Mouse (Mus musculus) megakaryocyte-erythroid progenitor cell, adult 5-6 weeks (primary cell): ENCODE results near the gene Lias. TPM values are rescaled to one million over a fixed set of nuclear protein-coding genes. Genes with fewer than 3 reads are reported as not detected.

Experiments used
- ATAC-seq: replicated peaks from 2 replicates; pipeline ENCODE4 v1.8.0; 2016; ENCODE audit warnings: mild to moderate bottlenecking, inconsistent platforms; ENCODE audit not compliant: severe bottlenecking, poor library complexity, low FRiP score, low TSS enrichment
- total RNA-seq, 2 experiments: library from RNA; stranded (forward) in 1 of 2; stranded (reverse) in 1 of 2; fragments of 200-1000, 215-1000 nt in 1 of 2; fragments of >200 nt in 1 of 2; fragmentation: Nextera tagmentation in 1 of 2; gene quantifications; 2 replicates each; pipeline ENCODE4 v1.2.3; 2014 to 2017

Lias gene
- total RNA-seq (2014; fragmentation: Nextera tagmentation) (50.8 and 71.9 TPM in 2 replicates), total RNA-seq (2017) (56.3 and 62.0 TPM in 2 replicates)

DNA sequence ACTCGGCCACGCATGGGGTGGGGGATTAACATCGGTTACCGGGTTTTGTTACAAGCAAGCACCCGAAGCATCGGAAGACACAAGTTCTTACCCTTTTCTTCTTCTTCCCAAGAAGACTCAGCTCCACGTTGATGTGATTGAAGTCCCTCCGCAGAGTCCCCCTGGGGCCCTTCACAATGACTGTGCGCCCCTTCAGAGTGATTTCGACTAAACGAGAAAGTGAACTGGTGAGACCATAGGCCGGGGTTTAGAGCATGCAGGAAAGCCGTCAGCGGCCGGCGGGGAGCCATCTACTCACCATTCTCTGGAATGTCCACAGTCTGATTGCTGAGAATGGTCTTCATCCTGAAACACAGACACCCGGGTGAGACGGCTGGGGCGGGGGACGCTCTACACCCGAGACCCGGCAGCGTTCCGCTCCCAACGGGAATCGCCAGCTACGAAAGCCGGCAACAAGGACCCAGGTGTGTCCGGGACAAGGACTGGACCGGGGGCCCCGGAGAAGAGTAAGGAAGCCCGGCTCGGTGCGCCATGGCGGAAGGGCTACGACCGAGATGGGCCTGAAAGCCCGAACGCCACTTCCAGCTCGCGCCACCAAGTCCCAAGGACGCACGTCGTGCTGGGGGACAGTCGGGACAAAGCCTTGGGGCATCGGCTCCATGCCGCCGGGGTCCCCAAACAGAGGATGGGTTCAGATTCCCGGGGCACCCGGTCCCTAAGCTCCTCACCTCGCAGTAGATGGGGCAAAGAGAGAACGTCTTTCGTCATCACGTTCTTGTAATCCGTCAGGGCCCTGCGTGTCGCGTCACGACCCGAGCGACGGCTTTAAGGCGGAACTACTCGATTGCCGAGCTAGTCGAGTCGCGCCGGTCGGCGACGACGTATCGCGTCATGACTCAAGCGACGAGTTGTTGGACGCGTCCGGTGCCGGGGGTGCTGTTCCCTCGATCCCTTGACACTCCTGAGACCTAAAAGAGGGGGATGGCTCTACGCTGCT is at the start of gene Lias, which contains the start of gene Rpl9:
Gene Lias (plus strand): TSS at position 850 of the 997 bp plus-strand sequence.
Gene Rpl9 (minus strand): TSS at position 797 of the 997 bp plus-strand sequence.
- peak; percentile 92 for ATAC-seq

- ATAC-seq, result no peak
These were observed 43.1 kb upstream of the Lias start, which contains the start of gene Klb for GRCm38 (mm10) chr5:65348168-65348567. Klb (plus strand) TSS chr5:65348314.

DNA sequence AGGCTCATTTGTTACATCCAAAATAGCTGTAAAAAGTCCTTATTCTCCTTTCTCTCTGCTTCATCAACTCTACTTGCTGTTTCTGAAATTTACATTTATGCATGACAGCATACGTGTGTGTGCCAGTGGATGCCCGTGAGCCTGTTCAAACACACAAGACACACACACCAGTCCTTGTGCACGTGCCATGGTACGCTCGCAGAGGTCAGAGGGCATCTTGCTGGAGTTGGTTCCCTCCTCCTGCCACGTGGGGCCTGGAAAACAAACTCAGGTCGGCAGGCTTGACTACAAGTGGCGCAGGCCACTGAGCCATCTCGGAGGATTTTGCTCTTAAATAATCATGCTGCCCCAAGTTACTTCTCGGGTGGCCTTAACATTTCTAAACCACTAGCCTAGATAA is 40.8 kb upstream of the Lias start:
- no peak for ATAC-seq

GRCm38 (mm10) chr5:65354097-65354496 is 37.2 kb upstream of the Lias start:
- no peak for ATAC-seq

DNA sequence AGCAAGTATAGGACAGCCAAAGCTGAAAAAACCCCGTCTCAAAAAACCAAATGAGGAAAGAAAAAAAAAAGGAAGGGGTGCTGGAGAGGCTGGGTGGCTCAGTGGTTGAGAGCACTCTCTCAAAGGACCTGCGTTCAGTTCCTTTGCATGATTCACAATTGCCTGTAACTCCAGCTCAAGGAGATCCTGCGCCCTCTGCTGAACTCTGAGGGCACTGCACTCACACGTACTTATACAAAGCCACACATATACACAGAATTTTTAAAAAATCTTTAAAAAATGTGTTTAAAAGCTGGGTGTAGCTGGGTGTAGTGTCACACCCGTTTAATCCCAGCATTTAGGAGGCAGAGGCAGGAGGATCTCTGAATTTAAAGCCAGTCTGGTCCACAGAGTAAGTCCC is 36.3 kb upstream of the Lias start:
- no peak for ATAC-seq

DNA sequence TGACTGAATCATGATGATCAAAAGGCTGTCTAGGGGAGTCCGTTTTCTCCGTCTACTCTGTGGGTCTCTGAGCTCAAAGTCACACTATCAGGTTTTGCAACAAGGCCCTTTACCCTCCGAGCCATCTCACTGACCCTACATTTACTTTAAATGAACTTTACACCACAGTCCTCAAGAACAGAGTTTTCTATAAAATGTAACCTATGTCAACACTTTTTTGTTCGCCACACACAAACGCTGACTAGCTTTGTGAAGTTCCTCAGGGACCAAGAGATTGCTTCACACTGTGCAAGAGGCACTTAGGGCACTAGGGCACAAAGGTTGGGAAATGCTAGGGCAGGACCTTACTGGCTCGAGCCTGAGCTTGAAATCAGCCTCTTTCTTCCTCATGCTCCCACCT is 34.4 kb upstream of the Lias start:
- no peak for ATAC-seq

- ATAC-seq, result no peak
These were observed 33.5 kb upstream of the Lias start for GRCm38 (mm10) chr5:65357771-65358170.

- ATAC-seq, result no peak
These were observed 23.5 kb upstream of the Lias start for GRCm38 (mm10) chr5:65367837-65368236.

- ATAC-seq, result no peak
These were observed 19.7 kb upstream of the Lias start for GRCm38 (mm10) chr5:65371551-65371950.

DNA sequence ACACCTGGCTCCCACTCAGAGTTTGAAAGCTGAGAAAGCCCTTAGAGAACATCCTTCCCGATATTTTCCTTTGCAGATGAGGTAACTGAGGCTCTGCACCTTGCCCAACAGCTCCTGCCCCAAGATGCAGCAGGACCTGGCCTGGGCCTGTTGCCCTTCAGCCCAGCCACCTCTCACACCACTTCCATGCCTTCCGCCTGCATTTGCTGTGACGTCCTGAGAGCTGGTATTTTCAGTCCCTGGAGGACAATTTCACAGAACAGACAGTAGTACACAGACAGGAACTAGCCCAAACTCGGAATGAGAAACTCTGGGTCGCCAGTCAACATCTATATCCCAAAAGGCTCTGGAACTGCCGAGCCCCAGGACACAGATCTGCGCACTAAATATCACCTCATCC is 16.6 kb upstream of the Lias start:
- ATAC-seq, result no peak

DNA sequence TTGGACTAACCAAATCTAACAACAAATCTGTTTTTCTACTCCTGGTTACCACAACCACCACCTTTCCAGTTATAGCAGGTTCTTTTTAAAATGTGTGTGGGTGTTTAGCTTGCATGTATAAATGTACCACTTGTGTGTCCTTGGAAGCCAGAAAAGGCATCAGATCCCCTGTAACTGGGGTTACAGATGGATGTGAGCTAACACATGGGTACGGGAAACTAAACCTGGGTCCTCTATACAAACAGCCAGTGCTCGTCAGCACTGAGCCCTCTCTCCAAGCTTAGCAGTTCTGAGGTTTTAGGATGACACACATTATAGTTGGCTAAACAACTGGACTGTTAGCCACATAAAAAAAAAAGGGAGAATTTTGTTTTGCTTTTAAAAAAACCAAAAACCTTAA is 5.6 kb upstream of the Lias start:
- ATAC-seq, result no peak

GRCm38 (mm10) chr5:65387008-65387867 is 4.1 kb upstream of the Lias start:
- no peak for ATAC-seq

- no peak for ATAC-seq
These were observed 456 bp downstream of the Lias start for GRCm38 (mm10) chr5:65391753-65392152.

DNA sequence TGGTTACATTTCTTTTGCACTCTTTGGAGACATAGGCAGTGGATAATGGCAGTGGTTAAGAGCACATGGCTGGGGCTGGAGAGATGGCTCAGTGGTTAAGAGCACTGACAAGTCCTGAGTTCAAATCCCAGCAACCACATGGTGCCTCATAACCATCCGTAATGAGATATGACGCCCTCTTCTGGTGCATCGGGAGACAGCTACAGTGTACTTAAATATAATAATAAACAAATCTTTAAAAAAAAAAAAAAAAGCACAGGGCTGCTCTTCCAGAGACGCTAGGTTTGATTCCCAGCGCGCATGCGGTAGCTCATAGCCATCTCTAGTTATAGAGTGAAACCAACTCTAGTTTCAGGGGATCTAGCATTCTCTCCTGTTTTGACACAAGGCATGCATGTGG is 3.1 kb downstream of the Lias start:
- ATAC-seq, result no peak

GRCm38 (mm10) chr5:65401251-65401994 is 10.1 kb downstream of the Lias start:
- ATAC-seq, result peak; percentile 94

GRCm38 (mm10) chr5:65407989-65408388 is 16.7 kb downstream of the Lias start:
- no peak for ATAC-seq

GRCm38 (mm10) chr5:65415653-65416458 is 24.6 kb downstream of the Lias start:
- peak; percentile 98 for ATAC-seq

GRCm38 (mm10) chr5:65419136-65419535 is 27.8 kb downstream of the Lias start:
- ATAC-seq, result no peak
